Mouse (Mus musculus) myocyte (in vitro differentiated cells): ENCODE measurements at regions not wholly inside any gene's neighbourhood (a gene's known extent, or its start where the extent isn't known, plus 50 kb on each side); places are given as distances from the start of the nearest gene placed in this dataset.
A peak's percentile ranks its signal among the peaks of the same experiment; 100 is the strongest.

ENCODE experiments used
- H3K27me3 ChIP-seq: one replicate; pipeline ENCODE4 v1.6.1; 2011; ENCODE audit not compliant: control insufficient read depth, insufficient read depth, insufficient read length
- H3K36me3 ChIP-seq: one replicate; pipeline ENCODE4 v1.6.1; 2011; ENCODE audit not compliant: control insufficient read depth, insufficient read depth
- H3K4me2 ChIP-seq: one replicate; pipeline ENCODE4 v1.6.1; 2011; ENCODE audit warnings: low read depth, control low read depth
- H3K4me3 ChIP-seq: one replicate; pipeline ENCODE4 v1.5.1; 2011; ENCODE audit warnings: mild to moderate bottlenecking, control low read depth, moderate library complexity
- H3K79me2 ChIP-seq: one replicate; pipeline ENCODE4 v1.6.1; 2011; ENCODE audit not compliant: control insufficient read depth, insufficient read depth
- H3ac ChIP-seq: one replicate; pipeline ENCODE4 v1.6.1; 2011; ENCODE audit not compliant: control insufficient read depth, insufficient read length
- CEBPB ChIP-seq: IDR thresholded peaks from 2 replicates; pipeline ENCODE4 v1.6.1; 2011; ENCODE audit warnings: mild to moderate bottlenecking, moderate library complexity; ENCODE audit not compliant: poor library complexity, insufficient read depth, severe bottlenecking
- E2F4 ChIP-seq: IDR thresholded peaks from one replicate; pipeline ENCODE4 v1.6.1; 2011; ENCODE audit warnings: mild to moderate bottlenecking, control low read depth, moderate library complexity; ENCODE audit not compliant: insufficient read depth
- MAX ChIP-seq: IDR thresholded peaks from one replicate; pipeline ENCODE4 v1.6.1; 2011; ENCODE audit warnings: low read depth, mild to moderate bottlenecking, control low read depth
- MYOD1 ChIP-seq, 3 experiments: IDR thresholded peaks; one replicate each; pipeline ENCODE4 v1.6.1; 2011; ENCODE audit warnings: control low read depth in 2 of 3, low read depth in 2 of 3, mild to moderate bottlenecking in 2 of 3, moderate library complexity in 1 of 3; ENCODE audit not compliant: insufficient read length in 2 of 3, control insufficient read depth in 1 of 3
- MYOG ChIP-seq, 3 experiments: IDR thresholded peaks; one replicate each; pipeline ENCODE4 v1.6.1; 2011; ENCODE audit warnings: control low read depth in 2 of 3, low read depth in 2 of 3, mild to moderate bottlenecking in 2 of 3; ENCODE audit not compliant: insufficient read length in 2 of 3, control insufficient read depth in 1 of 3, insufficient read depth in 1 of 3
- POLR2A ChIP-seq: IDR thresholded peaks from one replicate; pipeline ENCODE4 v1.6.1; 2011; ENCODE audit warnings: low read depth, mild to moderate bottlenecking, control low read depth, moderate library complexity; ENCODE audit not compliant: insufficient read length
- POLR2AphosphoS2 ChIP-seq: IDR thresholded peaks from one replicate; pipeline ENCODE4 v1.6.1; 2011; ENCODE audit warnings: low read depth, control low read depth; ENCODE audit not compliant: insufficient read length
- REST ChIP-seq: IDR thresholded peaks from one replicate; pipeline ENCODE4 v1.6.1; 2011; ENCODE audit warnings: mild to moderate bottlenecking, control low read depth, moderate library complexity; ENCODE audit not compliant: insufficient read depth, insufficient read length
- SRF ChIP-seq: IDR thresholded peaks from one replicate; pipeline ENCODE4 v1.6.1; 2011; ENCODE audit warnings: low read depth; ENCODE audit not compliant: control insufficient read depth, insufficient read length
- TCF12 ChIP-seq: IDR thresholded peaks from one replicate; pipeline ENCODE4 v1.6.1; 2011; ENCODE audit warnings: mild to moderate bottlenecking, control low read depth; ENCODE audit not compliant: poor library complexity, insufficient read depth, severe bottlenecking
- TCF3 ChIP-seq: IDR thresholded peaks from one replicate; pipeline ENCODE4 v1.6.1; 2011; ENCODE audit warnings: low read depth, control low read depth; ENCODE audit not compliant: insufficient read length
- USF1 ChIP-seq: IDR thresholded peaks from one replicate; pipeline ENCODE4 v1.6.1; 2011; ENCODE audit warnings: low read depth, mild to moderate bottlenecking, control low read depth, moderate library complexity

GRCm38 (mm10) chr3:151124131-151124530 lies 313.6 kb upstream of the Adgrl4 start:
- H3K79me2 ChIP-seq: no peaks in the 10 kb centered on the region
- no peak overlapping the region for H3ac ChIP-seq
- no peaks in the 10 kb centered on the region for H3K27me3 ChIP-seq
- H3K36me3 ChIP-seq: no peaks in the 10 kb centered on the region
- TF ChIP-seq POLR2A: no peak
- no peak for TF ChIP-seq REST
- no peak for TF ChIP-seq CEBPB
- no peak for TF ChIP-seq USF1
- TF ChIP-seq TCF12: no peak
- no peak for TF ChIP-seq TCF3
- no peak for TF ChIP-seq MYOD1 (IDR thresholded peaks at IDR 0.05; ENCODE audit: control insufficient read depth in 1 of 3, insufficient read length in 2 of 3, low read depth in 2 of 3)
- TF ChIP-seq MAX: no peak
- no peak for TF ChIP-seq POLR2AphosphoS2
- no peak for TF ChIP-seq E2F4
- H3K4me2 ChIP-seq: no peak overlapping the region
- no peak overlapping the region for H3K4me3 ChIP-seq

DNA sequence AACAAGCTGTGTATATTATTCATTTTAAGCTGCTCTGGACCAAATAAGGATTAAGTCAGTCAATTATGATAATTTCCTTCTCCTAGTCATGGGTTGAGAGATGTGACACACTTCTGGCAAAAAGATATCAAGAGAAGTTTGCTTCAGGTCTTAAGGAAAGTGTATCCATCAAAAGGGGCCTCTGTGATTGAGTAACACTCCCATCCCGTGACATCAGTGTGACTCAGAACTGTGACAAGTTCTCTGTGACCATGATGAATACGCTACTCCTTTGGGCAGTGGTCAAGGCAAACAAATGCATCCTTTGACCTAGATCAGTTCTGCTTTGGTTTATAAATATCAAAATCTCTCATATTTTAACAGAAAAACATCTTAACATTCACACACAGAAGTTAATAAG lies 290.8 kb upstream of the Adgrl4 start:
- no peaks in the 10 kb centered on the region for H3K36me3 ChIP-seq
- no peak overlapping the region for H3K4me2 ChIP-seq
- H3K4me3 ChIP-seq: no peak overlapping the region
- no peak overlapping the region for H3ac ChIP-seq
- no peaks in the 10 kb centered on the region for H3K79me2 ChIP-seq
- no peak for TF ChIP-seq MYOD1 (IDR thresholded peaks at IDR 0.05; ENCODE audit: control insufficient read depth in 1 of 3, insufficient read length in 2 of 3, low read depth in 2 of 3)
- 0 out of 2 replicates have a peak, but pooled peaks have one; percentile 37 for TF ChIP-seq CEBPB
- no peak for TF ChIP-seq USF1
- TF ChIP-seq E2F4: no peak
- TF ChIP-seq TCF3: no peak
- TF ChIP-seq MAX: no peak
- no peak for TF ChIP-seq REST
- TF ChIP-seq POLR2AphosphoS2: no peak
- no peak for TF ChIP-seq MYOG (IDR thresholded peaks at IDR 0.05; ENCODE audit: control insufficient read depth in 1 of 3, insufficient read depth in 1 of 3, insufficient read length in 2 of 3, low read depth in 2 of 3)
- no peaks in the 10 kb centered on the region for H3K27me3 ChIP-seq

- Histone ChIP-seq H3K36me3 (no peaks in the 10 kb centered on the region), H3K4me2 (no peak overlapping the region), H3K27me3 (no peaks in the 10 kb centered on the region), H3K79me2 (no peaks in the 10 kb centered on the region), H3ac (no peak overlapping the region), H3K4me3 (no peak overlapping the region)
- TF ChIP-seq TCF3 (no peak), TCF12 (no peak), POLR2A (no peak)
These were observed 284.3 kb upstream of the Adgrl4 start for GRCm38 (mm10) chr3:151153340-151153739.

- no peak overlapping the region for H3K4me3 ChIP-seq
- H3K79me2 ChIP-seq: no peaks in the 10 kb centered on the region
- H3ac ChIP-seq: no peak overlapping the region
- H3K27me3 ChIP-seq: no peaks in the 10 kb centered on the region
- no peaks in the 10 kb centered on the region for H3K36me3 ChIP-seq
- H3K4me2 ChIP-seq: peak overlapping the region; percentile 35
- no peak for TF ChIP-seq POLR2AphosphoS2
- TF ChIP-seq CEBPB: 0 out of 2 replicates have a peak, but pooled peaks have one; percentile 51
These were observed 277.2 kb upstream of the Adgrl4 start for GRCm38 (mm10) chr3:151160516-151160915.

DNA sequence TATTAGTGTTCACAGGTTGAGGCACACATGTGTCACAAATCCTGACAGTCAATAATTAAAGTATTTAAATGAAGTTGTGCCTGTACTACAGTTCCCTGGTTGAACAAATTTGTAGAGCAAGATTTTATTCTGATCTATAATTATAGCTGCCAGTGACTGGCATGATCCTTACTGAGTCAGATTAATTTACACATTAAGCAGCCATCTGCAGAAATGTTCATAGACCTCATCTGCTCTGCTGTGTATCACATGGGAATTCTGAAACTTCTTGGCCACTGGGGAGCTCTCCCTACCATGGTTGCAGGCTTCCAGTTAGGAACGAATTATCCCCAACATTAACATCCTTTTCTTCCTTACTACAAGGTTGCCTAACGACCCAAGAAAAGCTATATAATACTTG lies 255.6 kb upstream of the Adgrl4 start:
- H3ac ChIP-seq: no peak overlapping the region
- no peak overlapping the region for H3K4me2 ChIP-seq
- no peaks in the 10 kb centered on the region for H3K79me2 ChIP-seq
- no peak overlapping the region for H3K4me3 ChIP-seq
- H3K27me3 ChIP-seq: no peaks in the 10 kb centered on the region
- no peaks in the 10 kb centered on the region for H3K36me3 ChIP-seq
- TF ChIP-seq MAX (no peak), REST (no peak), TCF3 (no peak), MYOG (IDR thresholded peaks at IDR 0.05; ENCODE audit: control insufficient read depth in 1 of 3, insufficient read depth in 1 of 3, insufficient read length in 2 of 3, low read depth in 2 of 3) (no peak), SRF (no peak), POLR2AphosphoS2 (no peak)

- TF ChIP-seq MAX (no peak), E2F4 (no peak), USF1 (no peak), TCF3 (no peak), REST (no peak), MYOD1 (IDR thresholded peaks at IDR 0.05; ENCODE audit: control insufficient read depth in 1 of 3, insufficient read length in 2 of 3, low read depth in 2 of 3) (no peak), MYOG (IDR thresholded peaks at IDR 0.05; ENCODE audit: control insufficient read depth in 1 of 3, insufficient read depth in 1 of 3, insufficient read length in 2 of 3, low read depth in 2 of 3) (no peak), SRF (no peak), POLR2AphosphoS2 (no peak), CEBPB (no peak), TCF12 (no peak), POLR2A (no peak)
- H3ac ChIP-seq: no peak overlapping the region
- no peaks in the 10 kb centered on the region for H3K36me3 ChIP-seq
- H3K4me3 ChIP-seq: no peak overlapping the region
- no peaks in the 10 kb centered on the region for H3K27me3 ChIP-seq
- H3K4me2 ChIP-seq: no peak overlapping the region
- H3K79me2 ChIP-seq: no peaks in the 10 kb centered on the region
These were observed 245.6 kb upstream of the Adgrl4 start for GRCm38 (mm10) chr3:151192092-151192491.
